Mouse (Mus musculus) midbrain, postnatal 0 days (tissue): Measurements from ENCODE around the gene Lrpprc. TPM values are rescaled to one million over a fixed set of nuclear protein-coding genes. Genes with fewer than 3 reads are reported as not detected.

ENCODE experiments used
- ATAC-seq: fragments of 200-750 bp; cut with Nextera tagmentation; 2 replicates; pipeline ENCODE4 v1.8.0; 2017; ENCODE audit warnings: moderate number of reproducible peaks, mild to moderate bottlenecking, moderate TSS enrichment, moderate library complexity; ENCODE audit not compliant: low FRiP score
- DNase-seq: peaks from one replicate; pipeline ENCODE4 v3.0.0-alpha.2; 2015; ENCODE audit warnings: low spot score
- H3K27ac ChIP-seq: fragments of 300-500 bp; sonication (generic); 2 replicates; pipeline ENCODE4 v1.5.1; 2014; ENCODE audit warnings: low read depth, mild to moderate bottlenecking, low read length, mixed read lengths
- H3K27me3 ChIP-seq: fragments of 300-500 bp; sonication (generic); 2 replicates; pipeline ENCODE4 v1.6.1; 2014; ENCODE audit warnings: low read length, control low read depth, mixed read lengths; ENCODE audit not compliant: insufficient read depth
- H3K36me3 ChIP-seq: fragments of 300-500 bp; sonication (generic); 2 replicates; pipeline ENCODE4 v1.6.1; 2014; ENCODE audit warnings: low read length, control low read depth, mixed read lengths; ENCODE audit not compliant: insufficient read depth
- H3K4me1 ChIP-seq: fragments of 300-500 bp; sonication (generic); 2 replicates; pipeline ENCODE4 v1.6.1; 2014; ENCODE audit warnings: mild to moderate bottlenecking, control low read depth, antibody characterized with exemption, low read length, mixed read lengths; ENCODE audit not compliant: insufficient read depth
- H3K4me2 ChIP-seq: fragments of 300-500 bp; sonication (generic); 2 replicates; pipeline ENCODE4 v1.6.1; 2014; ENCODE audit warnings: low read depth, mild to moderate bottlenecking, low read length, mixed read lengths; ENCODE audit not compliant: poor library complexity, severe bottlenecking
- H3K4me3 ChIP-seq: fragments of 300-500 bp; sonication (generic); 2 replicates; pipeline ENCODE4 v1.5.1; 2014; ENCODE audit warnings: low read depth, mild to moderate bottlenecking, low read length, moderate library complexity
- H3K9ac ChIP-seq: fragments of 300-500 bp; sonication (generic); replicated peaks from 2 replicates; pipeline ENCODE4 v1.6.1; 2014; ENCODE audit warnings: mild to moderate bottlenecking, low read length, moderate library complexity, mixed read lengths; ENCODE audit not compliant: poor library complexity, severe bottlenecking
- H3K9me3 ChIP-seq: fragments of 300-500 bp; sonication (generic); 2 replicates; pipeline ENCODE4 v1.6.1; 2016; ENCODE audit warnings: low read length, control low read depth
- CTCF ChIP-seq: IDR thresholded peaks from 2 replicates; pipeline ENCODE4 v1.5.1; 2016; ENCODE audit warnings: antibody characterized with exemption, mild to moderate bottlenecking
- WGBS: fragments of 180-500 bp; shearing (Covaris S2); extraction: QIAGEN DNeasy Blood & Tissue Kit; methylation state at CpG from one replicate; pipeline ENCODE4 v1.1.7; 2014; 5-methylcytosine and 5-hydroxymethylcytosine counted together
- polyA plus RNA-seq: library from polyadenylated mRNA; unstranded; fragments of >200 nt; fragmentation: Nextera tagmentation; extraction: Ambion mirVana; gene quantifications from 2 replicates; pipeline ENCODE4 v1.2.1, GENCODE M21; 2015
- total RNA-seq: library from RNA; depleted of rRNA; stranded (reverse); fragments of >200 nt; gene quantifications from 2 replicates; pipeline ENCODE4 v1.2.3, GENCODE M21; 2014

The Lrpprc gene
- total and polyA plus RNA-seq, 2 experiments from 2014 or later = 41.3 to 53.5 TPM

DNA sequence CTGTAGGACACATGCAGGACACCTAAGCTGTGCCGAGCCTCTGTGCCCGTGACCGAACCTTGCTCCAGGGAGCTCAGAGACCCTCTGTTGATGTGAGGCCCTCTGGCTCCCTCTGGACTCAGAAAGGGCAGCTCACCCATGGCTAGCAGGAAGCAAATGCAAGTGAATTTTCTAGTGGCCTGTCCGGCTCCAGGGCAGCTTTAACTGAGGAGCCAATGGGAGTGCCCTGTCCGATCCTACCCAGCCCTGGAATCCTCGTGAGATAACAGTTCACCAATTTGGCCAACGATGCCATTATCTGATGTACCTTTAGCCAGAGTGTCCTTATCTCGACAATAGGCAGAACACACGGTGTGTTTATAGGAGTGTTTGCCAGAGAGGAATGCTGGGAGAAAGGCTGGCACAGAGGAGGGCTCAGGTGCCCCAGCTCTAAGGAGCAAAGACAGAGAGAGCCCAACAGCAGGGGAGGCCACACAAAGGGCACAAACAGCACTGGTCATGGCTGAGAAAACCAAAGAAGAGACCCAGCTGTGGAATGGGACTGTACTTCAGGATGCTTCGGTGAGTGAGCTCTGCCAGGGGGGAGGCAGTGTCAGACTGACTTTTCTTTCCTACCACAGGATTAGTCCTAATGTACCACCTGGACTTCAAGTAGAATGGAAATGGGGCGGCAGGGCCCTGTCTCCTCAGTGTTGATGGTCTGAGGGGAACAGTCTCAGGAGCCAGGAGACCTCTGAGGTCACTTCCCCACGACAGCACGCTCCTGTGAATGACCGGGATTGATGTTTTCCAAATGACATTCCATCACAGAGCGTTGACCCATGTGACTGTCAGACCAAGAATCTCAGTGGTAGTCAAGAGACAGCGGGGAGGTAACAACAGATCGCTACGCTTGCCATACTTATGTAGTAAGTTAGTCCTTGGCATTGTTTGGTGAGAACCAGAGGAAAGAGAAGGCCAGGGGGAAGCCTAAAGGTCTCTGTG, 107.6 kb downstream of the Lrpprc start, which contains the start of gene Abcg5:
Gene Abcg5, minus strand, starts transcription at position 278 of the 984 bp plus-strand sequence.
- ATAC-seq (no peak), DNase-seq (no peak)
- H3K9me3 ChIP-seq = no peaks in the 10 kb centered on the region
- no peaks in the 10 kb centered on the region for H3K27me3 ChIP-seq
- H3K27ac ChIP-seq = no peak within 1 kb of the TSS
- no peak within 1 kb of the TSS for H3K4me3 ChIP-seq
- no peak for TF ChIP-seq CTCF
- H3K9ac ChIP-seq = no peak within 1 kb of the TSS
- no peaks in the 10 kb centered on the region for H3K4me1 ChIP-seq
- no peak within 1 kb of the TSS for H3K4me2 ChIP-seq
- no peaks in the 10 kb centered on the region for H3K36me3 ChIP-seq
- 78% methylated on average over 18 of the region's 18 CpGs for WGBS

GRCm38 (mm10) chr17:84681670-84682069, 108.9 kb downstream of the Lrpprc start:
- no peaks in the 10 kb centered on the region for H3K36me3 ChIP-seq
- H3K9ac ChIP-seq = no peak overlapping the region
- TF ChIP-seq CTCF = no peak
- WGBS = 88% methylated on average over 3 of the region's 3 CpGs
- no peak overlapping the region for H3K27ac ChIP-seq
- DNase-seq (no peak), ATAC-seq (no peak)
- no peaks in the 10 kb centered on the region for H3K27me3 ChIP-seq
- H3K4me1 ChIP-seq = no peaks in the 10 kb centered on the region
- H3K9me3 ChIP-seq = no peaks in the 10 kb centered on the region
- H3K4me3 ChIP-seq = no peak overlapping the region
- H3K4me2 ChIP-seq = no peak overlapping the region

DNA sequence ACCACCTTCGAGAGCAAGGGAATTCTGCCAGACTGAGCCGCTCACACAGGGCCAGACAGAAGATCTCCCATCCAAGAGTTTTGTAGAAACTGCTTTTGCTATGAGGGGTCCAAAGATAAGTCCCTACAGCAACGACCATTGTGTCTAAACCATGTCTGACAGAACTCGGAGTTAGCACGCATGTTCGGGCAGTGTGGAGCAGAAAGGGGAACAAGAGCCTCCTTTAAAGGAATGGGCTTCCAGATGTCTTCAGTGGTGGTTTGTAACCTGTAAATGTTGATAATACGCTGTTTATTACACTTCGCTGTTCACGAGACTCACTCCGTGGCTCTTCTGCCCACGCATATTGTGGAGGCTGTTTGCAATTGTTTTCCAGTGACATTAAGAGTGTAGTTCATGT, 113.0 kb downstream of the Lrpprc start:
- Histone ChIP-seq H3K27ac (no peak overlapping the region), H3K4me2 (no peak overlapping the region), H3K9ac (no peak overlapping the region), H3K4me1 (0 out of 2 replicates have a peak, but pooled peaks cover 3% of the 10 kb centered on the region), H3K36me3 (no peaks in the 10 kb centered on the region), H3K4me3 (no peak overlapping the region), H3K27me3 (no peaks in the 10 kb centered on the region), H3K9me3 (no peaks in the 10 kb centered on the region)
- DNase-seq (no peak), ATAC-seq (no peak)
- no peak for TF ChIP-seq CTCF
- 91% methylated on average over 11 of the region's 11 CpGs for WGBS

DNA sequence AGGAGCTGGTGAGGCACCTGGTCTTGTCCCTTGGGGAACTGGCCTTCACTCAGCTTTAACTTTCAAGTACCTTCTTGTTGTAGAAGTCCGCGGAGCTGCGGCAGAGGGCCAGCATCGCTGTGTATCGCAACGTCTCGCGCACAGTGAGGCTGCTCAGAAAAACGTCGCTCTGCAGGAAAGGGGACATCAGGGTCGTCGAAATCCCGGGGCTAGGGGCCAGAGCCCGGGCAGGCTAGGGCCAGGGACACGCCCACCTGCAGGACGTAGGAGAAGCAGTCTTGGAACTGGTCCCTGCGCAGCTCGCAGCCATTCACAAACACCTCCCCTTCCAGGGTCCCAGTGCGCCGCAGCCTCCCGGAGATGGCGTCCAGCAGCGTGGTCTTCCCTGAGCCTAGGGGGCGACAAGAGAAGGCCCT, 114.6 kb downstream of the Lrpprc start, which contains the start of gene Abcg8:
Gene Abcg8, plus strand, starts transcription at position 352 of the 416 bp plus-strand sequence.
- WGBS = 1% methylated on average over 24 of the region's 24 CpGs

GRCm38 (mm10) chr17:84675204-84675603, 115.4 kb downstream of the Lrpprc start:
- H3K36me3 ChIP-seq = no peaks in the 10 kb centered on the region
- no peaks in the 10 kb centered on the region for H3K27me3 ChIP-seq
- no peak for ATAC-seq
- no peak for DNase-seq
- no peak overlapping the region for H3K9ac ChIP-seq
- H3K27ac ChIP-seq = no peak overlapping the region
- WGBS = 58% methylated on average over 4 of the region's 4 CpGs
- H3K9me3 ChIP-seq = no peaks in the 10 kb centered on the region
- H3K4me1 ChIP-seq = 0 out of 2 replicates have a peak, but pooled peaks cover 3% of the 10 kb centered on the region
- no peak overlapping the region; the same call in 1 of the 2 replicates for H3K4me3 ChIP-seq
- H3K4me2 ChIP-seq = no peak overlapping the region
- no peak for TF ChIP-seq CTCF

More for the DNA sequence above, 114.6 kb downstream of the Lrpprc start, which contains the start of gene Abcg8:
- H3K36me3 ChIP-seq = no peaks in the 10 kb centered on the region
- DNase-seq (peak; percentile 15), ATAC-seq (no peak)
- H3K4me2 ChIP-seq = peak within 1 kb of the TSS; percentile 61
- H3K27me3 ChIP-seq = no peaks in the 10 kb centered on the region
- no peaks in the 10 kb centered on the region for H3K9me3 ChIP-seq
- 0 out of 2 replicates have a peak within 1 kb of the TSS, but pooled peaks have one; percentile 39 for H3K9ac ChIP-seq
- H3K27ac ChIP-seq = no peak within 1 kb of the TSS
- TF ChIP-seq CTCF = 0 out of 2 replicates have a peak, but pooled peaks have one; percentile 15
- 0 out of 2 replicates have a peak, but pooled peaks cover 3% of the 10 kb centered on the region for H3K4me1 ChIP-seq
- H3K4me3 ChIP-seq = peak within 1 kb of the TSS; percentile 35

- H3K9ac ChIP-seq = no peak overlapping the region
Measured at GRCm38 (mm10) chr17:84674048-84674447, 116.5 kb downstream of the Lrpprc start.

More at GRCm38 (mm10) chr17:84674048-84674447, 116.5 kb downstream of the Lrpprc start:
- ATAC-seq (no peak), DNase-seq (no peak)
- 0 out of 2 replicates have a peak, but pooled peaks cover 3% of the 10 kb centered on the region for H3K4me1 ChIP-seq
- 12% methylated on average over 7 of the region's 7 CpGs for WGBS
- H3K36me3 ChIP-seq = no peaks in the 10 kb centered on the region
- no peak for TF ChIP-seq CTCF
- H3K27me3 ChIP-seq = no peaks in the 10 kb centered on the region
- H3K27ac ChIP-seq = no peak overlapping the region
- H3K4me2 ChIP-seq = no peak overlapping the region
- H3K9me3 ChIP-seq = no peaks in the 10 kb centered on the region
- no peak overlapping the region for H3K4me3 ChIP-seq
